Mouse (Mus musculus) lung, embryonic 15.5 days (tissue): ENCODE results near the gene Bsnd. TPM values are rescaled to one million over a fixed set of nuclear protein-coding genes. Genes with fewer than 3 reads are reported as not detected.

Source experiments
- ATAC-seq: fragments of 200-750 bp; cut with Nextera tagmentation; 2 replicates; pipeline ENCODE4 v1.8.0; 2017; ENCODE audit warnings: moderate number of reproducible peaks, borderline replicate concordance; ENCODE audit not compliant: low FRiP score, low TSS enrichment; ENCODE audit errors: extremely low read depth
- H3K27ac ChIP-seq: fragments of 300-500 bp; sonication (generic); 2 replicates; pipeline ENCODE4 v1.5.1; 2015; ENCODE audit warnings: moderate library complexity, mild to moderate bottlenecking, inconsistent platforms
- H3K27me3 ChIP-seq: fragments of 300-500 bp; sonication (generic); 2 replicates; pipeline ENCODE4 v1.6.1; 2015; ENCODE audit warnings: inconsistent platforms
- H3K36me3 ChIP-seq: fragments of 300-500 bp; sonication (generic); 2 replicates; pipeline ENCODE4 v1.6.1; 2015; ENCODE audit warnings: inconsistent platforms
- H3K4me1 ChIP-seq: fragments of 300-500 bp; sonication (generic); 2 replicates; pipeline ENCODE4 v1.6.1; 2015; ENCODE audit warnings: inconsistent platforms
- H3K4me2 ChIP-seq: fragments of 300-500 bp; sonication (generic); 2 replicates; pipeline ENCODE4 v1.6.1; 2015; ENCODE audit warnings: inconsistent platforms, mild to moderate bottlenecking, moderate library complexity
- H3K4me3 ChIP-seq: fragments of 300-500 bp; sonication (generic); 2 replicates; pipeline ENCODE4 v1.5.1; 2015; ENCODE audit warnings: mild to moderate bottlenecking, inconsistent platforms
- H3K9ac ChIP-seq: fragments of 300-500 bp; sonication (generic); 2 replicates; pipeline ENCODE4 v1.6.1; 2015; ENCODE audit warnings: inconsistent platforms
- H3K9me3 ChIP-seq: fragments of 300-500 bp; sonication (generic); 2 replicates; pipeline ENCODE4 v1.6.1; 2016; ENCODE audit warnings: inconsistent platforms
- WGBS: fragments of 180-500 bp; shearing (Covaris S2); methylation state at CpG from one replicate; pipeline ENCODE4 v1.1.7; 2015; 5-methylcytosine and 5-hydroxymethylcytosine counted together
- polyA plus RNA-seq: library from polyadenylated mRNA; unstranded; fragments of >200 nt; fragmentation: Nextera tagmentation; extraction: Ambion mirVana; gene quantifications from 2 replicates; pipeline ENCODE4 v1.2.1, GENCODE M21; 2015

The Bsnd gene
- polyA plus RNA-seq, 1 experiment from 2014 or later: not detected

DNA sequence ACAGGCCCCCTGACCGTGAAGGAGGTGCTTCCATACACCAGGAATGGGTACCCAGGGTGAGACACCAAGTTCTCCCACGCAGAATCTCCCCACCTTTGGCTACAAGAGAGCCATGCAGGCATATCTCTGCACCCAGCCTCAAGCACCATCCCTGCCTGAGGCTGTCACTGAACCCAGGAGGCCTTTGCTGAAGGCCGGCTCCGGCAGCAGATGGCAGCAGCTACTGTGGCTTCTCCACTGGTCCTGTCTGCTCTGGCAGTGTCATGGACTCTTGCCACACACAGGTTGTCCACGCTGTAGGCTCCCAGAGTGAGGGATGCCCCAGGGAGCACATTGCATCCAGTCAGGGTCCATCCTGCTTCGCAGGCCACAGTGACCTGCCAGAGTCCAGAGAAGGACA is 48.9 kb downstream of the Bsnd start:
- Histone ChIP-seq H3K4me1 (no peaks in the 10 kb centered on the region), H3K4me2 (no peak overlapping the region), H3K27ac (no peak overlapping the region), H3K36me3 (peaks cover 18% of the 10 kb centered on the region), H3K4me3 (no peak overlapping the region), H3K9me3 (no peaks in the 10 kb centered on the region), H3K27me3 (no peaks in the 10 kb centered on the region), H3K9ac (no peak overlapping the region)
- ATAC-seq: no peak
- WGBS: 80% methylated on average over 6 of the region's 6 CpGs

DNA sequence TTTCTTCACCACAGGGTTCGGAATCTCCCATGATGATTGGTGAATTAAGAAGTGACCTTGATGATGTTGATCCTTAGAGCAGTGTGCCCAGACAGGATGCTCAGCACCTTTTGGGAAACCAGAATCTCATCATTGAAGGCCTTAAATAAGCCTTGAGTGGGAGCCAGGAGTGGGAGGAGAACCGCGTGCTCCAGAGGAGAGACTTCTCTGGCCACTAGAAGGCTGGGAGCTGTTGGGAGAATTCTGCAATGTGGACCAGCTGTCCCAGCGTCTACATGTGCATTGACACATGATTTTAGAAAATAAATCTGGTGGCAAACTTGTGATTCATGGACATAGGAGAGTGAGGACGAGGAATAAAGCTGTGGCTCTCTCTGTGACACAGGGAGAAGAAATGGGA is 53.3 kb downstream of the Bsnd start:
- Histone ChIP-seq H3K36me3 (peaks cover 55% of the 10 kb centered on the region), H3K27me3 (no peaks in the 10 kb centered on the region), H3K27ac (no peak overlapping the region), H3K4me3 (no peak overlapping the region), H3K9me3 (no peaks in the 10 kb centered on the region), H3K9ac (no peak overlapping the region), H3K4me2 (no peak overlapping the region), H3K4me1 (no peaks in the 10 kb centered on the region)
- no peak for ATAC-seq
- 85% methylated on average over 5 of the region's 5 CpGs for WGBS

DNA sequence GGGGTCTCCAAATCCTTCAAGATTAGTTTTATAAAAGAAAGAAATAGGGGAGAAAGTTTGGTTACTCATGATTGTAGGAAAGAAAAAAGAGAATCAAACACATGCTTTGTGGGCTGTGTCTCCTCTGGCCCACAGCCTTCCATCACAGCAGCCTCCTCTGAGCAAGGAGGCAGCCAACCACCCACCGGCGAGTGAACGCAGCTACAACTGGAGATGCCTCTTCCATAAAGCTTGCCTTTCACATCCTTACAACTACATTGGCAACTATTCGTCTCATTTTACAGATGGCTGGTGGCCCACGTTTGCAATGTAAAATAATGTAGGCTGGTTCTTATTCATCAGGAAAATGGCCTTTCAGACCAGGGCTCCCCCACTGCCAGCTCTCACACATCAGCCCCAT is 54.9 kb downstream of the Bsnd start:
- ATAC-seq: no peak
- peaks cover 57% of the 10 kb centered on the region for H3K36me3 ChIP-seq
- WGBS: 93% methylated on average over 5 of the region's 5 CpGs

DNA sequence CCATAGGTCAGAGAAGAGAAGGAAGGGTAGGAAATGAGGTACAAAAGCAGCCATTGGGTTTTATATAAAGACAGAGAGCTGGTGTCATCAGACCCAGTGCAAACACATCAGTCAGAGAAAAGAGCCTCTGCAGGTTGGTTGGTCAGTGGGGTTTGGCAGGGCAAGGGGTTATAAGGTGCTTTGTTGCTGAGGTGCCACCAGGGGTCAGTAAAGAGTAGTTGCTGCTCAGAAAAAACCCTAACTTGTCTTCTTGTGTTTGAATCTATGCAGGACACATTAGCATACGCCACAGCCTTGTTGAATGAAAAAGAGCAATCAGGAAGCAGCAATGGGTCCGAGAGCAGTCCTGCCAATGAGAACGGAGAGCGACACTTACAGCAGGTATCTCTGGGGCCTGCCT is 55.6 kb downstream of the Bsnd start:
- no peak overlapping the region for H3K4me2 ChIP-seq
- no peak overlapping the region for H3K4me3 ChIP-seq
- peaks cover 61% of the 10 kb centered on the region for H3K36me3 ChIP-seq
- WGBS: 69% methylated on average over 4 of the region's 4 CpGs
- H3K9ac ChIP-seq: no peak overlapping the region
- ATAC-seq: no peak
- H3K27ac ChIP-seq: no peak overlapping the region
- H3K27me3 ChIP-seq: no peaks in the 10 kb centered on the region
- H3K4me1 ChIP-seq: no peaks in the 10 kb centered on the region
- no peaks in the 10 kb centered on the region for H3K9me3 ChIP-seq

More for the DNA sequence above, 54.9 kb downstream of the Bsnd start:
- Histone ChIP-seq H3K27me3 (no peaks in the 10 kb centered on the region), H3K4me2 (no peak overlapping the region), H3K27ac (no peak overlapping the region), H3K9ac (no peak overlapping the region), H3K4me3 (no peak overlapping the region), H3K4me1 (no peaks in the 10 kb centered on the region), H3K9me3 (no peaks in the 10 kb centered on the region)

DNA sequence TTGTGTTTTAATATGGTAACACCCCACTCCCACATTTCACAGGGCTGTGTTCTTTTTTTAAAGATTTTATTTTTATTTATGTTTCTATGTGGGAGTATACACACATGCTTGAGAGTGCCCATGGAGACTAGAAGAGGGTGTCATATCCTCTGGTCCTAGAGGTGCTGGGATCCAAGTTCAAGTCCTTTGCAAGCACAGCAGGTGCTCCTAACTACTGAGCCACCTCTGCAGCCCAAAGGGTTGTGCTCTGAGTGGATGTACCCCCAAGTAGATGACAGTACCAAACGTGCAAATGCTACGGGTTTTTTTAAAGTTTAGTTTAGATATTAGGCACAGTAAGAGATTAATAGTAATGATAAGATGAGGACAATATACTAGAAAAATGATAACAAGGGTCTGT is 56.7 kb downstream of the Bsnd start:
- Histone ChIP-seq H3K4me2 (no peak overlapping the region), H3K9ac (no peak overlapping the region), H3K36me3 (peaks cover 67% of the 10 kb centered on the region), H3K27me3 (no peaks in the 10 kb centered on the region), H3K4me3 (no peak overlapping the region), H3K27ac (no peak overlapping the region), H3K9me3 (no peaks in the 10 kb centered on the region), H3K4me1 (no peaks in the 10 kb centered on the region)
- no peak for ATAC-seq
- 84% methylated on average over 2 of the region's 2 CpGs for WGBS

Other genes starting within 250 kb of the Bsnd start
- gene Usp24, start 176.1 kb downstream of the Bsnd start, polyA plus RNA-seq: 6.5 and 6.9 TPM in 2 replicates
- gene Pcsk9, start 28.0 kb downstream of the Bsnd start, polyA plus RNA-seq: 2.5 and 2.8 TPM in 2 replicates
- gene Dhcr24, start 68.8 kb upstream of the Bsnd start, polyA plus RNA-seq: 4.6 and 4.9 TPM in 2 replicates
- gene Lexm, start 125.0 kb upstream of the Bsnd start, polyA plus RNA-seq: not detected in 2 replicates
- 1.1 TPM in 2 replicates for gene Ttc22, start 130.1 kb upstream of the Bsnd start, polyA plus RNA-seq
- 12.9 and 13.5 TPM in 2 replicates for gene Pars2, start 158.8 kb upstream of the Bsnd start, polyA plus RNA-seq
- gene Ttc4, start 186.7 kb upstream of the Bsnd start, polyA plus RNA-seq: 84.2 and 91.5 TPM in 2 replicates
- 0.24 and 0.55 TPM in 2 replicates for gene Mroh7, start 238.6 kb upstream of the Bsnd start, polyA plus RNA-seq
- 0.19 and 0.30 TPM in 2 replicates for gene Fam151a, start 241.6 kb upstream of the Bsnd start, polyA plus RNA-seq